Mouse (Mus musculus) C2C12 (cell line): ENCODE results near the gene Chrnb1.

Source experiments
- CTCF ChIP-seq: IDR thresholded peaks from one replicate; pipeline ENCODE4 v1.5.1; 2011; ENCODE audit not compliant: control insufficient read depth, insufficient read depth, insufficient read length
- FOSL1 ChIP-seq: IDR thresholded peaks from one replicate; pipeline ENCODE4 v1.8.0; 2011; ENCODE audit warnings: mild to moderate bottlenecking, low read length; ENCODE audit not compliant: poor library complexity, insufficient read depth, severe bottlenecking
- MAX ChIP-seq: IDR thresholded peaks from one replicate; pipeline ENCODE4 v1.6.1; 2011; ENCODE audit warnings: mild to moderate bottlenecking, control low read depth
- MYOD1 ChIP-seq: IDR thresholded peaks from one replicate; pipeline ENCODE4 v1.6.1; 2011; ENCODE audit warnings: low read depth; ENCODE audit not compliant: control insufficient read depth, insufficient read length
- MYOG ChIP-seq: IDR thresholded peaks from one replicate; pipeline ENCODE4 v1.6.1; 2011; ENCODE audit not compliant: control insufficient read depth, insufficient read length; ENCODE audit errors: extremely low read depth
- USF1 ChIP-seq: IDR thresholded peaks from one replicate; pipeline ENCODE4 v1.6.1; 2011; ENCODE audit warnings: low read depth, mild to moderate bottlenecking, control low read depth, moderate library complexity

DNA sequence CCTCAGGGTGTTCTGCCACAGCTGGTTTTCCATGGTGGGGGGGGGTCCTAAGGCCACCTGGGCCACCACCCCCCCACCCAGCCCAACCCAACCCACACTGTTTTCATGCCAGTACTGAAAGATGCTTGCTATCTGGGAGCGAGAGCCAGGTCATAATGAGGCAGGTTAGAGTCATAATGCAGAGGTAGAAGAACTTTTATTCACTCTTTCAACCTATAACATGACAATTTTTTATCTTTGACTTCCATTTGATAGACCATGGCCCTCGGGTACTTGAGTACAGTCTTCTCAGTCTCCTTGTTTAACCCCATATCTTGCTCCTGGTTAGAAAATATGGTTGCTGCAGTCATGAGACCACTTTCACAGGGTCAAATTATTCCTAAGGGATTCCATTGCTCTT is 22.6 kb upstream of the Chrnb1 start, which contains the start of gene Spem2:
- TF ChIP-seq CTCF (no peak), MAX (no peak), USF1 (no peak), FOSL1 (no peak), MYOD1 (no peak), MYOG (no peak)
